Mouse (Mus musculus) forebrain, embryonic 11.5 days (tissue): ENCODE results near the gene Srrd. TPM values are rescaled to one million over a fixed set of nuclear protein-coding genes. Genes with fewer than 3 reads are reported as not detected.

Experiments
- ATAC-seq: fragments of 200-750 bp; cut with Nextera tagmentation; replicated peaks from 2 replicates; pipeline ENCODE4 v1.8.0; 2017; ENCODE audit warnings: moderate TSS enrichment; ENCODE audit not compliant: low FRiP score
- DNase-seq: peaks from one replicate; pipeline ENCODE4 v3.0.0-alpha.2; 2017; ENCODE audit warnings: low spot score
- H3K27ac ChIP-seq: fragments of 300-500 bp; sonication (generic); 2 replicates; pipeline ENCODE4 v1.5.1; 2014; ENCODE audit warnings: low read depth, low read length
- H3K27me3 ChIP-seq: fragments of 300-500 bp; sonication (generic); 2 replicates; pipeline ENCODE4 v1.6.1; 2014; ENCODE audit warnings: mild to moderate bottlenecking, low read length, mixed read lengths; ENCODE audit not compliant: control insufficient read depth, insufficient read depth
- H3K36me3 ChIP-seq: fragments of 300-500 bp; sonication (generic); 2 replicates; pipeline ENCODE4 v1.6.1; 2014; ENCODE audit warnings: mild to moderate bottlenecking, low read length, moderate library complexity, mixed read lengths; ENCODE audit not compliant: control insufficient read depth, insufficient read depth
- H3K4me1 ChIP-seq: fragments of 300-500 bp; sonication (generic); replicated peaks from 2 replicates; pipeline ENCODE4 v1.6.1; 2014; ENCODE audit warnings: low read length, mixed read lengths; ENCODE audit not compliant: control insufficient read depth, insufficient read depth
- H3K4me2 ChIP-seq: fragments of 300-500 bp; sonication (generic); 2 replicates; pipeline ENCODE4 v1.6.1; 2014; ENCODE audit warnings: low read depth, mild to moderate bottlenecking, low read length, moderate library complexity, mixed read lengths; ENCODE audit not compliant: severe bottlenecking
- H3K4me3 ChIP-seq: fragments of 300-500 bp; sonication (generic); 2 replicates; pipeline ENCODE4 v1.5.1; 2014; ENCODE audit warnings: low read depth, low read length
- H3K9ac ChIP-seq: fragments of 300-500 bp; sonication (generic); 2 replicates; pipeline ENCODE4 v1.6.1; 2014; ENCODE audit warnings: low read length
- H3K9me3 ChIP-seq: fragments of 300-500 bp; sonication (generic); 2 replicates; pipeline ENCODE4 v1.6.1; 2016; ENCODE audit warnings: low read length, mixed read lengths; ENCODE audit not compliant: control insufficient read depth
- WGBS: fragments of 180-500 bp; shearing (Covaris S2); extraction: QIAGEN DNeasy Blood & Tissue Kit; methylation state at CpG from one replicate; pipeline ENCODE4 v1.1.7; 2014; 5-methylcytosine and 5-hydroxymethylcytosine counted together
- polyA plus RNA-seq: library from polyadenylated mRNA; unstranded; fragments of >200 nt; fragmentation: Nextera tagmentation; extraction: Ambion mirVana; gene quantifications from 2 replicates; pipeline ENCODE4 v1.2.1, GENCODE M21; 2014

The Srrd gene
- polyA plus RNA-seq, 1 experiment from 2014 or later = 46.1 TPM

DNA sequence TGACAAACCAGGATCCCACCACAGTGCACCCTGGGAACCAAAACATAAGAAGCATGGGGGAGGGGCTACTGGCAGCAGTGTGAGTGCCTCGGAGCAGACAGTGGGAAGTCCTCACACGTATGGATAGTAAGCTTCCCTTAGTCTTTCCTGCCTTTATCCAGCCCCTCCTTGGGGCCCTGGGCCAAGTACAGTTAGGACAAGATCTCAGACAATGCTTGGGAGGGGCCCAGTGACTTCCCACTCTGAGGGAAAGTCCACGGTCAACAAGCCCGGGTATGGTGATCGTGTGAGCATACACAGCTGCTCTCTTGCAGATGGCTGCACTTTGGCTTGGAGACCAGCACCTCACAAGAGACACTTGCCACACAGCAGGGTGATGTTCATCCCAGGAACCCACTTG lies 25.5 kb downstream of the Srrd start:
- Histone ChIP-seq H3K36me3 (no peaks in the 10 kb centered on the region; the same call in 1 of the 2 replicates), H3K9me3 (no peaks in the 10 kb centered on the region), H3K4me1 (no peaks in the 10 kb centered on the region; the same call in 1 of the 2 replicates), H3K4me3 (no peak overlapping the region), H3K27ac (no peak overlapping the region), H3K9ac (no peak overlapping the region), H3K4me2 (no peak overlapping the region), H3K27me3 (no peaks in the 10 kb centered on the region)
- DNase-seq (no peak), ATAC-seq (no peak)
- 75% methylated on average over 5 of the region's 5 CpGs for WGBS

DNA sequence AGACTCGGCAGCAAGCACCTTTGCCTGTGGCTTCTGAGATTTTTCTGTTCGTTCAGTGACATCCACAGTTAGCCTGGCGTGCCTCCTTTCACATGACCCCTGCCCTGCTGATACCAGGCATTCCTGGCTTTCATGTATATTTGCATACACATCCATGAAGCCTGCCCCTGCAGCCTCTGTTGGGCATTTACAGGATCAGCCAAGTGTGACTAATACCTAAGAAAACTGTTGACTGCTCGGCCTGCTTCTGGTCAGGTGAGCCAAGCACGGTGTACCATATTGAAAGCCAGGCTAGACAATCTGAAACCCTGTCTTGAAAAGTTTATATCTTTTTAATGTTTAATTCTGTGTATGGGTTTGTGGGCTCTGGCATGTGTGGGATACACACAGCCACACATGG lies 26.4 kb downstream of the Srrd start:
- DNase-seq (no peak), ATAC-seq (no peak)
- 70% methylated on average over 5 of the region's 5 CpGs for WGBS

DNA sequence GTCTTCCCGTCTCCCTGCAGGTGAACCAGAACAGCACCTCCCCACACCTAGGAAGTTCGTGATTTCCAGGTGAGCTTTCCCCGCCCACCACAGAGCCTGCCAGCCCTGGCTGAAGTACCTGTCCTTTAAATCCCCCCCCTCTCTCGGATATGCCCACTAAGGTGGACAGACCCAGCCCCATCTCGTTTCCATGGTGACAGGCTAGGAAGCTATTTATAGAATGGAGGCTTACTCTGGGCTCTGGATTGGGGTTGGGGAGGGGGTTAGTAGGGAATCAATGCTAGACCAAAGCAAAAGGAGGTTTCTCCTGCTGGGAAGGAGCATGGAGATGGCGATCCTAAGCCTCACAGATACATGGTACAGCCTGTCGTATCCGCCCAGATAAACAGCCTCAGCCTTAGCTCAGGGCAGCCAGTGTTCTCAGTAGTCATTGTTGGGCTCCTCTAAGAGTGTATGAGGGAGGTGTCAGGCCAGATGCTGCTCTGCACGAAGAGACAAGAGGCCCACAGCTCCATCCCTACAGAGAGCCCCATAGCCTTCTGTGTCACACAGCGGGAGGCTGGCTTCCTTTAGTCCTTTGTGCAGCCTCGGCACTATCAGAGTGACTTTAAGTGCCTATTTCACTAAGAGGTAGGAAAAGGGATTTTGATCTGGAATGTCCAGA lies 29.5 kb downstream of the Srrd start:
- 58% methylated on average over 11 of the region's 11 CpGs for WGBS
- Histone ChIP-seq H3K4me2 (no peak overlapping the region), H3K27ac (no peak overlapping the region), H3K9me3 (no peaks in the 10 kb centered on the region), H3K9ac (no peak overlapping the region), H3K27me3 (no peaks in the 10 kb centered on the region), H3K36me3 (no peaks in the 10 kb centered on the region; the same call in 1 of the 2 replicates), H3K4me1 (no peaks in the 10 kb centered on the region; the same call in 1 of the 2 replicates), H3K4me3 (no peak overlapping the region)
- no peak for DNase-seq
- no peak for ATAC-seq

More for the DNA sequence above, 26.4 kb downstream of the Srrd start:
- Histone ChIP-seq H3K4me3 (no peak overlapping the region), H3K4me2 (no peak overlapping the region), H3K4me1 (no peaks in the 10 kb centered on the region; the same call in 1 of the 2 replicates), H3K27me3 (no peaks in the 10 kb centered on the region), H3K9ac (no peak overlapping the region), H3K9me3 (no peaks in the 10 kb centered on the region), H3K27ac (no peak overlapping the region), H3K36me3 (no peaks in the 10 kb centered on the region; the same call in 1 of the 2 replicates)

DNA sequence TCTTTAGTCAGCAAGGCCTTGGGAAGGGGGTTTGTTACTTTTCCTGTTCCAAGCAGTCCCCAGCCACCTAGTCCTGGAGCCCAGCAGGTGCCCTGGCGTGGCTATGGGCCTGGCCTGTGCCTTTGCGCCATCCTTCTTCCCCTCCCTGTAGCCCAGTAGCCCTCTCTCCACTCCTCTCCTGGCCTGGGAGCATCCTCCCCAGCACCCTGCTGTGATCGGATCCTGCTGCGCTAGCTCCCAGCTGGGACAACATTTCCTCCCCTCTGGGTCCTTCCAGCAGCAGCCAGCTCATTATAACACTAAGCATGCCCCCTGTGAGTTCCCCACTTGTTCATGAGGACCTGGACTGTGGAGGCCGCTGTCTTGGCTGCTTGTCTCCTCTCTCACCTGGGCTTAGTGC lies 37.0 kb downstream of the Srrd start:
- H3K9me3 ChIP-seq = no peaks in the 10 kb centered on the region
- H3K4me3 ChIP-seq = no peak overlapping the region
- DNase-seq = no peak
- H3K4me1 ChIP-seq = no peaks in the 10 kb centered on the region
- H3K27me3 ChIP-seq = no peaks in the 10 kb centered on the region
- WGBS = 75% methylated on average over 5 of the region's 5 CpGs
- no peak overlapping the region for H3K27ac ChIP-seq
- no peak overlapping the region for H3K4me2 ChIP-seq
- no peak for ATAC-seq
- no peaks in the 10 kb centered on the region; the same call in 1 of the 2 replicates for H3K36me3 ChIP-seq
- no peak overlapping the region for H3K9ac ChIP-seq

DNA sequence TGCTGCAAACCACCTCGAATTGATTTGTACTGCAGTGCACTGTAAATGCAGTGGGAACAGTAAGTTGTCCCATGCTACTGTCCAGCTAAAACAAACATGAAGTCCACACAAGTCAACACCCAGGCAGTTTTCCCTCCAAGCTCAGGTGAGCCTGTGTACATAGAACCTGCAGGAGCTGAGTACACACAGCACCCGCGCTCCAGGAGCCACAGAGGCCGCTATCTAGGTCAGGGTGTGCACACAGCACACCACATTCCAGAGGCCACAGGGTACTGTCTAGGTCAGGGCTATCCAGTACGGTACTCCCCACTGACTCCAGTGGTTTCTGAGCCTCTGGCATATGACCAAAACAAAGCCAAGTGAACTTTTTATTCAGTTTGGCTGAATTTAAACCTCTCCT lies 40.5 kb downstream of the Srrd start:
- H3K27ac ChIP-seq = no peak overlapping the region
- no peaks in the 10 kb centered on the region for H3K9me3 ChIP-seq
- H3K4me2 ChIP-seq = no peak overlapping the region
- H3K27me3 ChIP-seq = no peaks in the 10 kb centered on the region
- ATAC-seq (no peak), DNase-seq (no peak)
- H3K9ac ChIP-seq = no peak overlapping the region
- H3K4me1 ChIP-seq = no peaks in the 10 kb centered on the region
- 87% methylated on average over 5 of the region's 5 CpGs for WGBS
- H3K4me3 ChIP-seq = no peak overlapping the region
- no peaks in the 10 kb centered on the region for H3K36me3 ChIP-seq

DNA sequence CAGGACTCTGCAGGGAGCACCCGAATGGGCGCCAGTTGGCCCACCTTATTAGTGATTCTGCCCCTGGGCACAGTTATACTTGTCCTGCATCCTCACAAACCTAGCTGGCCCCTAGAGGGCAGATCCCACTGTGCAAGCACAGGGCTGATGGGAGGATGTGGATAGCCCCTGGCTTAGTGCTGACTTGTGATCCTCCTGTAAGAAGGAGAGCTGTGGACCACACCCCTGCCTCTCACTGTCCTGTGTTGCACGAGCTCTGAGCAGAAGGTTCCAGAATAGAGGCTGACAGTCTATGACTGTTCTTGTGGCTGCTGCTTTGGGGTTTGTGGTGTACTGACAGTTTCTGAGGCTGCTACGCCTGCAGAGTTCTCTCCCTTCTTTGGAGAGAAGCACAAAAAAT lies 41.1 kb downstream of the Srrd start:
- 81% methylated on average over 4 of the region's 4 CpGs for WGBS
- H3K9me3 ChIP-seq = no peaks in the 10 kb centered on the region
- no peaks in the 10 kb centered on the region for H3K27me3 ChIP-seq
- no peak overlapping the region for H3K4me3 ChIP-seq
- H3K27ac ChIP-seq = no peak overlapping the region
- H3K4me1 ChIP-seq = no peaks in the 10 kb centered on the region
- no peaks in the 10 kb centered on the region for H3K36me3 ChIP-seq
- H3K9ac ChIP-seq = no peak overlapping the region
- H3K4me2 ChIP-seq = no peak overlapping the region
- no peak for ATAC-seq
- no peak for DNase-seq

DNA sequence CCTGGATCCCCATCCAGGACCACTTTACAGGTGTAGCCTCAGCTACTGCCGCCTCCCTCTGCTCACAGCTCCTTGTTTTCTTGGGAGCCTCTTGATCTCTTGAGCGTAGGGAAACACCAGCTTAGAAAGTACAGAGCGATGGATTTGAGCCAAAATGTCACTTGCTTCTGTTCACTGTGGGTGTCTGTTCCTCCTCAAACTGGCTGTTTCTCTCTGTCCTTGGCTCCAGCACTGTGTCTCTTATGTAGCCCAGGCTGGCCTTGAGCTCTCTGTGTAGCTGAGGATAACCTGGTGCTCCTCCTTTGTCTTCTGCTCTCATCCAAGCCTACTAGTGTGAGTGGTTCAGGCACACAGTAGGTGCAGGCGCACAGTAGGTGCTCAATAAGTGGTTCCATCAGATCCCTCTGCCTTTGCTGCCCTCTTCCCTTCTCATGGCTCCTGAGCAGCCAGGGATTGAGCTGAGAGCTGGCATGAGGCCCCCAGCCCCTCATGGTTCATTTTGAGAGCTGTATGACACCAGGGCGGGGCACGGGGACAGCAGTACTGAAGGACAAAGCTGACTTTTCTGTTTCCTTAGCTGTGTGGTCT lies 42.0 kb downstream of the Srrd start:
- Histone ChIP-seq H3K27me3 (no peaks in the 10 kb centered on the region), H3K4me3 (no peak overlapping the region), H3K4me2 (no peak overlapping the region), H3K4me1 (no peaks in the 10 kb centered on the region), H3K27ac (no peak overlapping the region), H3K9me3 (no peaks in the 10 kb centered on the region), H3K9ac (no peak overlapping the region), H3K36me3 (no peaks in the 10 kb centered on the region)
- no peak for ATAC-seq
- no peak for DNase-seq
- 93% methylated on average over 6 of the region's 6 CpGs for WGBS

DNA sequence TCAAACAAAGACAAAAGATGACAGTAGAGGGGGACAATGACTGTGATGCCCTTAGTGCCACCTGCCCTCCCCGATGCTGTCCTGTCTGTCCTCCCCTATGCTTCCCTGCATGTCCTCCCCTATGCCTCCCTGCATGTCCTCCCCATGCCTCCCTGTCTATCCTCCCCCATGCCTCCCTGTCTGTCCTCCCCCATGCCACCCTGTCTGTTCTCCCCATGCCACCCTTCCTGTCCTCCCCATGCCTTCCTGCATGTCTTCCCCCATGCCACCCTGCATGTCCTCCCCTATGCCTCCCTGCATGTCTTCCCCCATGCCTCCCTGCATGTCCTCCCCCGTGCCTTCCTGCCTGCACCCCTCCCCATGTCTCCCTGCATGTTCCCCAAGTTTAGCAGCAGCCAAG lies 42.7 kb downstream of the Srrd start:
- no peaks in the 10 kb centered on the region for H3K4me1 ChIP-seq
- DNase-seq (no peak), ATAC-seq (no peak)
- WGBS = 83% methylated on average over 2 of the region's 2 CpGs
- no peaks in the 10 kb centered on the region for H3K9me3 ChIP-seq
- H3K27me3 ChIP-seq = no peaks in the 10 kb centered on the region
- no peaks in the 10 kb centered on the region for H3K36me3 ChIP-seq
- H3K9ac ChIP-seq = no peak overlapping the region
- H3K4me3 ChIP-seq = no peak overlapping the region
- no peak overlapping the region for H3K4me2 ChIP-seq
- no peak overlapping the region for H3K27ac ChIP-seq

DNA sequence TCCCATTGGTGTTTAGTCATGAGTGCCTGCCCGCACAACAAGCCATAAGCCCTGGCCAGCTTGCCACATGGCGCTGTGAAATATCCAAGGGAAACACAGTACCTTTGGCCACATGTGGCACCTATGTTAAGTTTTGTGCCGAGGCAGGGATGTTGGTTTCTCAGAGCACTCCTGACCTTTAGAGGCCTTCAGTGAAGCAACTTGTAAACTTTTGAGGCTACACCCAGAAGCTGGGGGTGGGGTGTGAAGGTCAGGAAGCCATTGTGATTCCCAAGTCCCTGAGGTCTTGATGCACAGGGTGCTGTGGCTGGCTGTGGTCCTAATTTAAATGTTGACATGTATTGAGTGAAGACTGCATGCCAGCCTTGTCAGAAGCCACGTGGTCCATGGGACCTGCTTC lies 43.4 kb downstream of the Srrd start:
- Histone ChIP-seq H3K9me3 (no peaks in the 10 kb centered on the region), H3K27me3 (no peaks in the 10 kb centered on the region), H3K4me2 (no peak overlapping the region), H3K36me3 (no peaks in the 10 kb centered on the region), H3K27ac (no peak overlapping the region), H3K9ac (no peak overlapping the region), H3K4me3 (no peak overlapping the region), H3K4me1 (no peaks in the 10 kb centered on the region; the same call in 1 of the 2 replicates)
- 85% methylated on average over 4 of the region's 4 CpGs for whole genome bisulfite sequencing
- ATAC-seq (no peak), DNase-seq (no peak)
